Mouse (Mus musculus) liver, postnatal 0 days (tissue): ENCODE results near the gene Magt1. TPM values are rescaled to one million over a fixed set of nuclear protein-coding genes. Genes with fewer than 3 reads are reported as not detected.

Source experiments
- ATAC-seq: fragments of 200-750 bp; cut with Nextera tagmentation; 2 replicates; pipeline ENCODE4 v1.8.0; 2017; ENCODE audit warnings: mild to moderate bottlenecking, moderate library complexity
- DNase-seq: peaks from one replicate; pipeline ENCODE4 v3.0.0-alpha.2; 2016
- H3K27ac ChIP-seq: fragments of 300-500 bp; sonication (generic); 2 replicates; pipeline ENCODE4 v1.5.1; 2014; ENCODE audit warnings: antibody characterized with exemption, moderate library complexity, mild to moderate bottlenecking, low read depth
- H3K27me3 ChIP-seq: fragments of 300-500 bp; sonication (generic); 2 replicates; pipeline ENCODE4 v1.6.1; 2014; ENCODE audit warnings: low read length, control low read depth, mixed read lengths; ENCODE audit not compliant: insufficient read depth
- H3K36me3 ChIP-seq: fragments of 300-500 bp; sonication (generic); replicated peaks from 2 replicates; pipeline ENCODE4 v1.6.1; 2014; ENCODE audit warnings: mild to moderate bottlenecking, control low read depth, low read length, moderate library complexity, mixed read lengths; ENCODE audit not compliant: insufficient read depth
- H3K4me1 ChIP-seq: fragments of 300-500 bp; sonication (generic); 2 replicates; pipeline ENCODE4 v1.6.1; 2014; ENCODE audit warnings: antibody characterized with exemption, mild to moderate bottlenecking, control low read depth; ENCODE audit not compliant: insufficient read depth
- H3K4me2 ChIP-seq: fragments of 300-500 bp; sonication (generic); 2 replicates; pipeline ENCODE4 v1.6.1; 2014; ENCODE audit warnings: low read depth, mild to moderate bottlenecking, low read length, moderate library complexity, mixed read lengths
- H3K4me3 ChIP-seq: fragments of 300-500 bp; sonication (generic); 2 replicates; pipeline ENCODE4 v1.5.1; 2014; ENCODE audit warnings: low read depth, low read length
- H3K9ac ChIP-seq: fragments of 300-500 bp; sonication (generic); replicated peaks from 2 replicates; pipeline ENCODE4 v1.6.1; 2014; ENCODE audit warnings: mild to moderate bottlenecking, moderate library complexity
- H3K9me3 ChIP-seq: fragments of 300-500 bp; sonication (generic); 2 replicates; pipeline ENCODE4 v1.6.1; 2016; ENCODE audit warnings: mild to moderate bottlenecking, control low read depth, low read length, mixed read lengths
- CTCF ChIP-seq: sonication (generic); IDR thresholded peaks from 2 replicates; pipeline ENCODE4 v1.5.1; 2016; ENCODE audit warnings: antibody characterized with exemption, low read depth
- EP300 ChIP-seq: IDR thresholded peaks from 2 replicates; pipeline ENCODE4 v1.6.1; 2016; ENCODE audit warnings: antibody characterized with exemption, low read depth, mild to moderate bottlenecking
- WGBS: fragments of 180-500 bp; shearing (Covaris S2); extraction: QIAGEN DNeasy Blood & Tissue Kit; methylation state at CpG from one replicate; pipeline ENCODE4 v1.1.7; 2014; ENCODE audit not compliant: insufficient replicate concordance; 5-methylcytosine and 5-hydroxymethylcytosine counted together
- polyA plus RNA-seq: library from polyadenylated mRNA; unstranded; fragments of >200 nt; fragmentation: Nextera tagmentation; extraction: Ambion mirVana; gene quantifications from 2 replicates; pipeline ENCODE4 v1.2.1, GENCODE M21; 2015

Magt1 gene
- 21.7 and 22.3 TPM in 2 replicates for polyA plus RNA-seq

DNA sequence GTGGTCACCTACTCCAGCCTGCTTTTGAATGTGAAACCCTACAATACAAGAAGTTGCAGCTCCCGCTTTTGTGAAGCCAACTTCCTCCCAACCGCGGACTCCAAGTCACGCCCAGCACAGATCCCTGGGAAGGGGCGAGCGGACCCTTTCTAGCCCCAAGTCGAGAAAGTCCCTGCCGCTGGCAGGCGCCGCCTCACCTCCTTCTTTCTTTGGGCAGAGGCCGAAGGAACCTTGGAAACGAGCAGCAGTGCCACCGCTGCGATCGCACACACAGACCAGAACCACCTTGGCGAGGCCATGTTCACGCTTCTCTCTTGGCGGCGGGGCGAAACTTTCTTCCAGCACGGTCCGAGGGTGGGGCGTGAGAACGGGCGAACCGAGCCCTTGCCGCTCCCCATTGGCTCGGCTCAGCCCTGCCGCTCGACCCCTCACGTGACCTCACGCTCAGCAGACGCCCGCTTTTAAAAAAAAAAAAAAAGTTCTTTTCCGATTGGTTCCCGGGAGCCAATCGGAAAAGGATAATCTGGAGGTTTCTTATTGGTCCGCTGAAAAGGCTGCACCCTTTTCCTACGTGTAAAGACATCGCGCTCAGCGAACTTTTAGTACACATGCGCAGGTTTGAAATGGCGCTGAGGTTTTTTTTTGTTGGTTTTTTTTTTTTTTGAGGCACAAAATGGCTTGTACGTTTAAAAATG is at the start of gene Magt1:
Magt1 (minus strand) TSS at position 442 of the 695 bp plus-strand sequence.
- Histone ChIP-seq H3K9me3 (no peaks in the 10 kb centered on the region), H3K4me3 (peak within 1 kb of the TSS; percentile 71), H3K27ac (peak within 1 kb of the TSS; percentile 94), H3K9ac (peak within 1 kb of the TSS; percentile 74), H3K4me1 (peaks cover 8% of the 10 kb centered on the region), H3K27me3 (no peaks in the 10 kb centered on the region), H3K36me3 (no peaks in the 10 kb centered on the region), H3K4me2 (peak within 1 kb of the TSS; percentile 73)
- ATAC-seq: peak; percentile 95
- TF ChIP-seq EP300 (0 out of 2 replicates have a peak, but pooled peaks have one; percentile 51), CTCF (no peak)
- peak; percentile 89 for DNase-seq
- WGBS: 11% methylated on average over 45 of the region's 45 CpGs

- ATAC-seq (no peak), DNase-seq (no peak)
- TF ChIP-seq CTCF: no peak
- no peak for TF ChIP-seq EP300
- H3K4me3 ChIP-seq: no peak overlapping the region
- H3K4me1 ChIP-seq: peaks cover 14% of the 10 kb centered on the region
- no peaks in the 10 kb centered on the region for H3K36me3 ChIP-seq
- 56% methylated on average over 1 of the region's 1 CpGs for WGBS
- H3K27ac ChIP-seq: 0 out of 2 replicates have a peak overlapping the region, but pooled peaks have one; percentile 22
- H3K4me2 ChIP-seq: no peak overlapping the region
- no peaks in the 10 kb centered on the region for H3K9me3 ChIP-seq
- H3K27me3 ChIP-seq: no peaks in the 10 kb centered on the region
- H3K9ac ChIP-seq: no peak overlapping the region
These were observed 36.5 kb upstream of the Magt1 start for GRCm38 (mm10) chrX:106048191-106048590.

- peaks cover 14% of the 10 kb centered on the region for H3K4me1 ChIP-seq
- no peaks in the 10 kb centered on the region for H3K36me3 ChIP-seq
- no peak overlapping the region for H3K4me3 ChIP-seq
- H3K27me3 ChIP-seq: no peaks in the 10 kb centered on the region
- no peak for DNase-seq
- no peak overlapping the region for H3K9ac ChIP-seq
- peak overlapping the region; percentile 72 for H3K27ac ChIP-seq
- no peak for TF ChIP-seq CTCF
- no peak for TF ChIP-seq EP300
- peak overlapping the region; percentile 7; the same call in 1 of the 2 replicates for H3K4me2 ChIP-seq
- WGBS: 44% methylated on average over 9 of the region's 9 CpGs
- no peaks in the 10 kb centered on the region for H3K9me3 ChIP-seq
- peak; percentile 43 for ATAC-seq
These were observed 34.2 kb upstream of the Magt1 start for GRCm38 (mm10) chrX:106045928-106046327.

- no peak for TF ChIP-seq CTCF
- TF ChIP-seq EP300: no peak
- DNase-seq (no peak), ATAC-seq (no peak)
- H3K9ac ChIP-seq: no peak overlapping the region
- peak overlapping the region; percentile 7; the same call in 1 of the 2 replicates for H3K4me2 ChIP-seq
- no peaks in the 10 kb centered on the region for H3K36me3 ChIP-seq
- H3K4me1 ChIP-seq: peaks cover 14% of the 10 kb centered on the region
- H3K4me3 ChIP-seq: no peak overlapping the region
- WGBS: 41% methylated on average over 2 of the region's 2 CpGs
- 0 out of 2 replicates have a peak overlapping the region, but pooled peaks have one; percentile 29 for H3K27ac ChIP-seq
- no peaks in the 10 kb centered on the region for H3K9me3 ChIP-seq
- H3K27me3 ChIP-seq: no peaks in the 10 kb centered on the region
These were observed 33.7 kb upstream of the Magt1 start for GRCm38 (mm10) chrX:106045455-106045854.

DNA sequence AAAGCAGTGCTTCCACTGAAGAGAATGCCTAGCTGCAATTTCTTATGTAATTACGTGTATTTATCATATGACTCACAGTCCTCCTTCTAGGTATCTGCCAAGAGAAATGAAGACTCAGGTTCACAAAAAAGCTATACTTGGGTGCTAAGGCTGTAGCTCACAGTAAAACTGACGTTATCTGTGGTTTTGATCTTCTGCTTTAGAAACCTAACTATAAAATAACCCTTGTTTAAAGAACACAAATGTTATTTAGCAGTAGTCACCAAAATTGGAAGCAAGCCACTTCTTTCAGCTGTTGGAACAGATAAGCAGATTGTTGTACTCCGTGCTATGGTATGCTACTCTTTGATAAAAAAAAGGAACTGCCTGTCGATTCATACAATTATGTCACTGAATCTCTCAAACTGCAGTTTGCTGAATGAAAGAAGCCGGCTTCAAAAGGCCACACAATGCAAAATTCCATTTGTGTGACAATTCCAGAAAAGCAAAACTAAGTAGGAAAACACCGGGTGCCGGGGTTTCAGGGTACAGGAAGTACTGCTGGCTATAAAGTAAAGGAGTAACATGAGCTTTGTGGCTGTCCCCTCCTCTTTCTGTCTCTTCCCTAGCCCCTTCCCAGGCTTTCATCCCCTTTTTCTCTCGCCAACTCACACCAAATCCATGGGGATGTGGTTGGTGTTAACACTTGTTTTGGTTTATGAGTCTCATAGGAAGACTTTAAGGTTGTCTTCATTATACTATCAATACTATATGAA is 32.3 kb upstream of the Magt1 start:
- Histone ChIP-seq H3K9me3 (no peaks in the 10 kb centered on the region), H3K4me1 (peaks cover 14% of the 10 kb centered on the region), H3K27ac (peak overlapping the region; percentile 49; the same call in 1 of the 2 replicates), H3K36me3 (no peaks in the 10 kb centered on the region), H3K27me3 (no peaks in the 10 kb centered on the region), H3K9ac (no peak overlapping the region), H3K4me2 (peak overlapping the region; percentile 48), H3K4me3 (no peak overlapping the region)
- 31% methylated on average over 8 of the region's 8 CpGs for WGBS
- ATAC-seq: peak; percentile 82
- peak; percentile 19 for DNase-seq
- TF ChIP-seq CTCF: no peak
- TF ChIP-seq EP300: peak; percentile 94

- H3K27me3 ChIP-seq: no peaks in the 10 kb centered on the region
- no peaks in the 10 kb centered on the region for H3K9me3 ChIP-seq
- no peak for ATAC-seq
- no peaks in the 10 kb centered on the region for H3K36me3 ChIP-seq
- H3K4me2 ChIP-seq: no peak overlapping the region
- no peak overlapping the region for H3K9ac ChIP-seq
- 71% methylated on average over 3 of the region's 3 CpGs for WGBS
- H3K27ac ChIP-seq: 0 out of 2 replicates have a peak overlapping the region, but pooled peaks have one; percentile 22
- H3K4me1 ChIP-seq: peaks cover 8% of the 10 kb centered on the region; the same call in 1 of the 2 replicates
- no peak for DNase-seq
- TF ChIP-seq CTCF (no peak), EP300 (no peak)
- H3K4me3 ChIP-seq: no peak overlapping the region
These were observed 25.6 kb upstream of the Magt1 start for GRCm38 (mm10) chrX:106037185-106037752.
